Mouse (Mus musculus) neural tube, embryonic 15.5 days (tissue): Measurements from ENCODE around the gene Pacrg. TPM values are rescaled to one million over a fixed set of nuclear protein-coding genes. Genes with fewer than 3 reads are reported as not detected.

Experiments
- ATAC-seq: fragments of 200-750 bp; cut with Nextera tagmentation; 2 replicates; pipeline ENCODE4 v1.8.0; 2017; ENCODE audit warnings: mild to moderate bottlenecking, moderate TSS enrichment, moderate library complexity; ENCODE audit not compliant: low FRiP score
- H3K27ac ChIP-seq: fragments of 300-500 bp; sonication (generic); replicated peaks from 2 replicates; pipeline ENCODE4 v1.5.1; 2015; ENCODE audit warnings: mild to moderate bottlenecking, inconsistent platforms
- H3K27me3 ChIP-seq: fragments of 300-500 bp; sonication (generic); replicated peaks from 2 replicates; pipeline ENCODE4 v1.6.1; 2015; ENCODE audit warnings: inconsistent platforms
- H3K36me3 ChIP-seq: fragments of 300-500 bp; sonication (generic); 2 replicates; pipeline ENCODE4 v1.6.1; 2015; ENCODE audit warnings: inconsistent platforms
- H3K4me1 ChIP-seq: fragments of 300-500 bp; sonication (generic); 2 replicates; pipeline ENCODE4 v1.6.1; 2015; ENCODE audit warnings: inconsistent platforms
- H3K4me2 ChIP-seq: fragments of 300-500 bp; sonication (generic); 2 replicates; pipeline ENCODE4 v1.6.1; 2015; ENCODE audit warnings: inconsistent platforms, mild to moderate bottlenecking, moderate library complexity
- H3K4me3 ChIP-seq: fragments of 300-500 bp; sonication (generic); replicated peaks from 2 replicates; pipeline ENCODE4 v1.5.1; 2015; ENCODE audit warnings: mild to moderate bottlenecking, inconsistent platforms
- H3K9ac ChIP-seq: fragments of 300-500 bp; sonication (generic); replicated peaks from 2 replicates; pipeline ENCODE4 v1.6.1; 2015; ENCODE audit warnings: mild to moderate bottlenecking, inconsistent platforms
- H3K9me3 ChIP-seq: fragments of 300-500 bp; sonication (generic); replicated peaks from 2 replicates; pipeline ENCODE4 v1.6.1; 2016; ENCODE audit warnings: inconsistent platforms
- WGBS: fragments of 180-500 bp; shearing (Covaris S2); methylation state at CpG from one replicate; pipeline ENCODE4 v1.1.7; 2015; ENCODE audit warnings: mixed read lengths; 5-methylcytosine and 5-hydroxymethylcytosine counted together
- polyA plus RNA-seq: library from polyadenylated mRNA; unstranded; fragments of >200 nt; fragmentation: Nextera tagmentation; extraction: Ambion mirVana; gene quantifications from 2 replicates; pipeline ENCODE4 v1.2.1, GENCODE M21; 2015

Pacrg gene
- polyA plus RNA-seq, 1 experiment from 2014 or later, result 19.3 TPM

DNA sequence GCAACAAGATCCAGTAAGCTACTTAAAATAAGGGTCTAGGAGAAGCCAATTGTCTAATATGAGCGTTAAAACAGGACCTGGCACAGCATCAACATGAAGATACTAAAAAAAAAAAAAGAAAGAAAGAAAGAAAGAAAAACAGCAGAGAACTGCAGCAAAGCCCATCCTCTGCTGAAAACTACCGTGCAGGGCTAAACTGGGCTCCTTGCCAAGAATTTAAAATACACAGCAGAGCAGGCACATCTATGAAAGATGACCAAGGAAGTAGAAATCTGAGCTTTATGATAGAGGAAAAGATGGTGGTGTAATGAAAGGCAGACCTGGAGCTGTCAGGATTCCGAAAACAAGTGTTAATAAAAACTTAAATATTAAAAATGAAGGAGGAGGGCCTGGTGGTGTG lies 48.5 kb downstream of the Pacrg start:
- Histone ChIP-seq H3K27ac (no peak overlapping the region), H3K4me2 (no peak overlapping the region), H3K4me1 (no peaks in the 10 kb centered on the region; the same call in 1 of the 2 replicates), H3K9ac (no peak overlapping the region), H3K27me3 (no peaks in the 10 kb centered on the region), H3K9me3 (no peaks in the 10 kb centered on the region), H3K36me3 (no peaks in the 10 kb centered on the region), H3K4me3 (no peak overlapping the region)
- no peak for ATAC-seq
- WGBS, result 39% methylated on average over 3 of the region's 3 CpGs

DNA sequence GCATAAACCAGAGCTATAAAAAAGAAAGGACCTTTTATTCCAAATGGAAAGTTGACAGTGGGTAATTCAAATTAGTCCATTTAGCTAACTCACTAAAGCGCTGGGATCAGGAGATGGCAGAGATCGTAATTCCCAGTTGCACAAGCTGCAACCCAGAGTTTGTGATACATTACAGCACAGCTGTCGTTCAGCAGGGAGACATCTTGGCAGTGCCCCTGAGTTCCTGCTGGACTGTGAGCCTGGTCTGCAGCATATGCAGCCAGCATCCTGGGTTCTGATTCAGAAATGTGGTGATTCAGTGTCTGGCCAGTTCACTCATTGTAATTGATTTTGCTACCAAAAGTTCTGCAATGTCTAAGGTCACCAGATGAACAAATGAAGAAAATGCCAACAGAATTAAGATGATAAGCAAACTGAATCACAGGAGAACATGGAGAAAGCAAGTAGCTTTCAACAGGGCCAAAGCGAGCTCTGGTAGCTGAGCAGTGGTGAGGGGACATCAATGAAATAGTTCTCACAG lies 55.6 kb downstream of the Pacrg start:
- Histone ChIP-seq H3K9me3 (no peaks in the 10 kb centered on the region), H3K4me3 (no peak overlapping the region), H3K9ac (no peak overlapping the region), H3K4me2 (no peak overlapping the region), H3K4me1 (no peaks in the 10 kb centered on the region; the same call in 1 of the 2 replicates), H3K27me3 (no peaks in the 10 kb centered on the region), H3K27ac (no peak overlapping the region), H3K36me3 (no peaks in the 10 kb centered on the region)
- no peak for ATAC-seq
- WGBS, result 51% methylated on average over 4 of the region's 4 CpGs

GRCm38 (mm10) chr17:10776503-10776902 lies 63.6 kb downstream of the Pacrg start:
- H3K27me3 ChIP-seq, result no peaks in the 10 kb centered on the region
- H3K9ac ChIP-seq, result no peak overlapping the region
- no peaks in the 10 kb centered on the region for H3K36me3 ChIP-seq
- H3K4me1 ChIP-seq, result peaks cover 15% of the 10 kb centered on the region
- no peak overlapping the region for H3K4me3 ChIP-seq
- no peak for ATAC-seq
- no peaks in the 10 kb centered on the region for H3K9me3 ChIP-seq
- 12% methylated on average over 10 of the region's 10 CpGs for WGBS
- no peak overlapping the region for H3K4me2 ChIP-seq
- 0 out of 2 replicates have a peak overlapping the region, but pooled peaks have one; percentile 41 for H3K27ac ChIP-seq

- WGBS, result 32% methylated on average over 1 of the region's 1 CpGs
- Histone ChIP-seq H3K27ac (no peak overlapping the region), H3K9ac (no peak overlapping the region), H3K9me3 (no peaks in the 10 kb centered on the region), H3K4me3 (no peak overlapping the region), H3K36me3 (no peaks in the 10 kb centered on the region), H3K4me1 (peaks cover 22% of the 10 kb centered on the region), H3K4me2 (no peak overlapping the region), H3K27me3 (no peaks in the 10 kb centered on the region)
- ATAC-seq, result no peak
These were observed 65.6 kb downstream of the Pacrg start for GRCm38 (mm10) chr17:10774468-10774867.

DNA sequence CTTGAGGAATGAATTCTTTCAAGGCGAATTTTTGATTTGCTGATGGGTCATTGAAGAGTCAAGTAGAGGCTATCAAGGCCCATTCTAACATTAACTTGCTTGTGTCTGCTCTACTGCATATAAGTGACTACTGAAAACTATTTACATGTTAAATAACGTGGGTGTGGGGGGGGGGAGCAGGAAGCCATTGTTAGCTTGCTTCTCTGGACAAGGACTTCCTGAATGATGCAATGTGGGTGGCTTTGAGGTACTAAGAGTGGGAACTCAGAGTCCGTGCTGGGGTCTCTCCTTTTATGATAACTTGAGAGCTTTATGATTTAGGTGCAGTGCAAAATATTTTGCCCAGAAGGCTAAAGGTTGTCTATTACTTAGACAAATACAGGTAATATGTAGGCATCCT lies 67.9 kb downstream of the Pacrg start:
- Histone ChIP-seq H3K27ac (no peak overlapping the region), H3K9ac (no peak overlapping the region), H3K4me1 (peaks cover 20% of the 10 kb centered on the region), H3K4me3 (no peak overlapping the region), H3K4me2 (no peak overlapping the region), H3K27me3 (no peaks in the 10 kb centered on the region), H3K9me3 (no peaks in the 10 kb centered on the region), H3K36me3 (no peaks in the 10 kb centered on the region)
- no peak for ATAC-seq
- WGBS, result 57% methylated on average over 3 of the region's 3 CpGs

DNA sequence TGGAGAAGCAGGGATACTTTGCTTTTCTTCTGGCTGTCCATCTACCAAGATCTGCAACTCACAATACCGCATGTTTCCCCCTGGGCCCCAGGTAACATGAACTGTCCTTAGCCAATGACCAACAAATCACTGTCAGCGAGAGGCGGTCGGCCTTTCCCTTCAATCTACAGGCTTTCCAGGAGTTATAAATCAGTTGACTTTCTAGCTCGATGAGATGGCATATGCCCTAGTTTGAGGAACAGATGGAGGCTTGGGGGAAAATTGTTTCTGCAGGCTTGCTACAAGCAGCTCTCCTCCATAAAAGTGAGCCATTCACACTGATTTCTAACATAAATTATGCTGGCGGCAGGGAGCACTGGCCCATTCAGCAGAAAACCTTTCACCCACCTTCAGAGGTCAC lies 70.2 kb downstream of the Pacrg start:
- Histone ChIP-seq H3K27me3 (no peaks in the 10 kb centered on the region), H3K27ac (no peak overlapping the region), H3K36me3 (no peaks in the 10 kb centered on the region), H3K4me1 (peaks cover 8% of the 10 kb centered on the region), H3K9me3 (no peaks in the 10 kb centered on the region), H3K4me3 (no peak overlapping the region), H3K4me2 (no peak overlapping the region), H3K9ac (no peak overlapping the region)
- WGBS, result 13% methylated on average over 6 of the region's 6 CpGs
- ATAC-seq, result no peak

DNA sequence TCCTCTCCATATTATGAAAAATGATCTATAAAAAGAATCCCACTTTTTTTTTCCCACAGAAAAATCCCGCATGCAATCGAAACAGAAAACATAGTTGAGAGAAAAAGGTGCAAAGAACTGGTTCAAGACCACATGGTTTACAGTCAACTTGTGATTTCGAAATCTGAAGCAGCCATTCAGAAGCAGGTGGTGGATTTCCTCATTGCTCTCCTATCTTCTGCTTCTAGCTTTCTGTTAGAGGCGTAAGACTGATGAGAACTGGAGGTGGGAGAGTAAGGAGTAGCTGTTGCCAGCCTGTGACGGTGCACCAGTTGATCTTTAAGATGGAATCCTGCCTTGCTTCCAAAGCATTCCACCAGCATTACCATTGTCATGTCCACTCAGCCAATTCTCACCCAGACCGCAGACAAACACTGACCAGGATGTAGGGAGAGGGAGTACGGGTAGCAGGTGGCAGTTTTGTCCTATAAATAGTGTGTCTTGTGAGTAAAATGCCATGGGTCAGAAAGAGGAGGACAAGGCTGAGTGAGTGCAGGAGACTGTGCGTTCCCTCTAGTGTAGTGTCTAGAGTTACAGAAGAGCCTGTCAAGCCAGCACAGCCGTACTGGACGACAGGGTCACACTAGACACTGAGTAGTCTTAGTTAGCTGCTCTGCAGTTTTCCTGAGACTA lies 73.2 kb downstream of the Pacrg start:
- Histone ChIP-seq H3K27me3 (no peaks in the 10 kb centered on the region), H3K9ac (no peak overlapping the region), H3K36me3 (no peaks in the 10 kb centered on the region), H3K27ac (no peak overlapping the region), H3K4me3 (no peak overlapping the region), H3K9me3 (no peaks in the 10 kb centered on the region), H3K4me2 (no peak overlapping the region), H3K4me1 (peaks cover 8% of the 10 kb centered on the region)
- no peak for ATAC-seq
- 82% methylated on average over 10 of the region's 10 CpGs for WGBS

DNA sequence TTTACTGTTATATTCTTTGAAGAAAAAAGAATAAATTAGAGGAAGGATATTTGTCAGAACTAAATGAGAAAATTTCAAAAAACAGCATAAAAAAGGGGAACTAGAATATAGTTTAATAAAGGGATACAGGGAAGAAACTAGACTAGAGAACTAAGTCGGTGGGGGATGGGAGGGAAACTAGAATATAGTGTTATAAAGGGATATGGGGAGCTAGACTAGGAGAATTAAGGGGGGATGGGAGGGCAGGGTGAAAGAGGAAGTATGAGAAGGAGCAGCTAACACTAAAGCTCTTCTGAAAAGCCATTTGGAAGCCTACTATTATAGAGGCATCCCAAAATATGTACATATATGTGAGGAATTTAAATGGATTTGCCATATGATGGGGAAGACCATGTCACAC lies 75.8 kb downstream of the Pacrg start:
- Histone ChIP-seq H3K4me2 (no peak overlapping the region), H3K27me3 (no peaks in the 10 kb centered on the region), H3K27ac (no peak overlapping the region), H3K36me3 (no peaks in the 10 kb centered on the region), H3K4me3 (no peak overlapping the region), H3K9me3 (no peaks in the 10 kb centered on the region), H3K9ac (no peak overlapping the region), H3K4me1 (no peaks in the 10 kb centered on the region)
- no peak for ATAC-seq
- WGBS, result 97% methylated on average over 1 of the region's 1 CpGs

DNA sequence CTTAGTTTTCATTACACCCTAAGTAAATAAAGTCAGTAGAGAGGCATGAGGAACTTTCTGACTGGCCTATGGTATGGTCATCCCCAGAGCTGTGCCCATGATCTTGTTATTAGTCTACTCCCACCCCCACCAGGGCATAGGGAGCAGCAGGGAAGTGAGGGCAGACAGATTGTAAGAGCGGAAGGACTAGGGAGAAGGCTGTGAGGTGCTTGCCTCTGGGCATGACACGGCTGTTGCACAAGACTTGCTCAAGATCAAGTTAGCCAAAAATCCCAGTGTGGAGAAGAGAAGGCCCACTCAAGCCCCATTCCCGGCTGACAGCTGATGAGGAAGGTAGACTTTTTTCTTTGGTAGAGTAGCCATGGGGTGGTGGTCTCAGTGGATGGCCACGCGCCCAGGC lies 82.7 kb downstream of the Pacrg start:
- Histone ChIP-seq H3K4me1 (no peaks in the 10 kb centered on the region), H3K4me3 (no peak overlapping the region), H3K27me3 (no peaks in the 10 kb centered on the region), H3K36me3 (no peaks in the 10 kb centered on the region), H3K4me2 (no peak overlapping the region), H3K9me3 (no peaks in the 10 kb centered on the region), H3K9ac (no peak overlapping the region), H3K27ac (no peak overlapping the region)
- ATAC-seq, result no peak
- WGBS, result 96% methylated on average over 5 of the region's 5 CpGs

DNA sequence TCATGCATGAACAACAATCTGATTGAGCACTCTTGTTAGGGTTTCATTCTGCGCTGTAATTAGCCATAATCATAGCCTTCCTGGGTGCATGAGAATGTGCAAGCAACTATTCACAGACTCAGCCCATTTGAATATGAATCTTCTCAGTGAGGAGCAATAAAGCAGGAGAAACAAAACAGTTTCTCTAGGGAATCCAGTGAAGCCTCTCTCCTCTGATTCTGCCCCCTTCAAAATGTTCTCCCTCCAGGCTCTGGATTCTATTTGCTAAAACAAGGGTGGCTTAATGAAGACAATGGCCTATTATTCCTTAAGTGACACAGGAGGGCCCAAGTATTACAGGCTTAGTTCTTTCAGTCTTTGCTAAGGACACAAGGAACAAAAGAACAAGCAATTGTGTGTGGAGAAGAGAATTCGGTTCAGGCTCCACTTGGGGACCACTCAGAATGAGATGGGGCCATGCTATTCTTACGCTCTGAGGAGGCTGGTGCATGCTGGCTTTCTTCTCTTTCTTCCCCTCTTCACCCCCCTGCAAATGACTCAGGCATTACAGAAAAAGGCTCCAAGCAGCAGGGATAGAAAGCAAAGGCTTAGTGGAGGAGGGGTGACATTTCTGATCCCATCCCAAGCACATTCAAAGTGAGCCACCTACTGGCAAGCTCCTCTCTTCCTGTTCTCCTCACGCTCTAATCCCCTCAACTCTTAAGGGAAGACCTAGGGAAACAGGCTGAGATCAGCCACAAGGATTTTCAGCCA lies 95.2 kb downstream of the Pacrg start:
- H3K27ac ChIP-seq, result peak overlapping the region; percentile 73
- H3K9me3 ChIP-seq, result no peaks in the 10 kb centered on the region
- no peaks in the 10 kb centered on the region for H3K36me3 ChIP-seq
- WGBS, result 3% methylated on average over 4 of the region's 4 CpGs
- peak; percentile 89 for ATAC-seq
- no peaks in the 10 kb centered on the region for H3K27me3 ChIP-seq
- no peak overlapping the region for H3K4me2 ChIP-seq
- H3K4me3 ChIP-seq, result no peak overlapping the region
- peaks cover 10% of the 10 kb centered on the region for H3K4me1 ChIP-seq
- no peak overlapping the region for H3K9ac ChIP-seq

GRCm38 (mm10) chr17:10740083-10740482 lies 100.0 kb downstream of the Pacrg start:
- Histone ChIP-seq H3K9ac (no peak overlapping the region), H3K4me1 (peaks cover 10% of the 10 kb centered on the region), H3K4me2 (no peak overlapping the region), H3K27me3 (no peaks in the 10 kb centered on the region), H3K4me3 (no peak overlapping the region), H3K27ac (no peak overlapping the region), H3K9me3 (no peaks in the 10 kb centered on the region), H3K36me3 (no peaks in the 10 kb centered on the region)
- 83% methylated on average over 2 of the region's 2 CpGs for WGBS
- ATAC-seq, result no peak

GRCm38 (mm10) chr17:10737966-10738365 lies 102.1 kb downstream of the Pacrg start:
- no peak for ATAC-seq
- H3K9ac ChIP-seq, result no peak overlapping the region
- no peak overlapping the region for H3K4me2 ChIP-seq

More at GRCm38 (mm10) chr17:10737966-10738365, 102.1 kb downstream of the Pacrg start:
- Histone ChIP-seq H3K27ac (no peak overlapping the region), H3K9me3 (no peaks in the 10 kb centered on the region), H3K36me3 (no peaks in the 10 kb centered on the region), H3K4me1 (no peaks in the 10 kb centered on the region), H3K4me3 (no peak overlapping the region), H3K27me3 (no peaks in the 10 kb centered on the region)
